Mouse (Mus musculus) liver, adult (tissue): Measurements from ENCODE around the gene Phf1.

Source experiments
- GATA4 ChIP-seq: IDR thresholded peaks from 2 replicates; pipeline ENCODE4 v1.6.1; 2014; ENCODE audit warnings: mild to moderate bottlenecking, low read length; ENCODE audit not compliant: insufficient replicate concordance

The Phf1 gene

GRCm38 (mm10) chr17:26959815-26960214 lies 27.0 kb downstream of the Phf1 start:
- TF ChIP-seq GATA4 = no peak

DNA sequence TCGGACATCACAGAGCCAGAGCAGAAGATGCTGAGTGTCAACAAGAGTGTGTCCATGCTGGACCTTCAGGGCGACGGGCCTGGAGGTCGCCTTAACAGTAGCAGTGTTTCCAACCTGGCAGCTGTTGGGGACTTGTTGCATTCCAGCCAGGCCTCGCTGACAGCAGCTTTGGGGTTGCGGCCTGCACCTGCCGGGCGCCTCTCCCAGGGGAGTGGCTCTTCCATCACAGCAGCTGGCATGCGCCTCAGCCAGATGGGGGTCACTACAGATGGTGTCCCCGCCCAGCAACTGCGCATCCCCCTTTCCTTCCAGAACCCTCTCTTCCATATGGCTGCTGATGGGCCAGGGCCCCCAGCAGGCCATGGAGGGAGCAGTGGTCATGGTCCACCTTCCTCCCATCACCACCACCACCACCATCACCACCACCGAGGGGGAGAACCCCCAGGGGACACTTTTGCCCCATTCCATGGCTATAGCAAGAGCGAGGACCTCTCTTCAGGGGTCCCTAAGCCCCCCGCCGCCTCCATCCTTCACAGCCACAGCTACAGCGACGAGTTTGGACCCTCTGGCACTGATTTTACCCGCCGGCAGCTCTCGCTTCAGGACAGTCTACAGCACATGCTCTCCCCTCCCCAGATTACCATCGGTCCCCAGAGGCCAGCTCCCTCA lies 28.9 kb downstream of the Phf1 start:
- TF ChIP-seq GATA4 = no peak

- no peak for TF ChIP-seq GATA4
Measured at GRCm38 (mm10) chr17:26966993-26967392, 34.1 kb downstream of the Phf1 start.

DNA sequence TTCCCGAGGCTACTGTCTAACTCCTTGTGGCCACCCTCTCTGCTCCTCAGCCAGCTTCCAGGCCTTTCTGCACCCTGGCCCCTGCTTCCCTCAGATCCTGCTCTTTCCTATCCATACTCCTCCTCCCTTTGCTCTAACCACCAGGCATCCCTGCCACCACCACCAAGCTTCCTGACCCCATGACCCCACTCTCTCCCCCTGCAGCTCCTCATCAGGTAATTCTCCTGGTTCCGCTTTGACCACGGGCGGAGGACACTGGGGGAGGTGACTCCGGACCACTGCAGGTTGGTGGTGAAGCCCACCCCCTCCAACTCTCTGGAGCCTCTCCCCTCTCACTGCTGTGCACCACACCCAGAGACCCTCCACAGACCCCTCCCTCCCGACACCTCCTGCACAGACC lies 34.6 kb downstream of the Phf1 start:
- no peak for TF ChIP-seq GATA4

GRCm38 (mm10) chr17:26968200-26968611 lies 35.4 kb downstream of the Phf1 start:
- TF ChIP-seq GATA4 = no peak

DNA sequence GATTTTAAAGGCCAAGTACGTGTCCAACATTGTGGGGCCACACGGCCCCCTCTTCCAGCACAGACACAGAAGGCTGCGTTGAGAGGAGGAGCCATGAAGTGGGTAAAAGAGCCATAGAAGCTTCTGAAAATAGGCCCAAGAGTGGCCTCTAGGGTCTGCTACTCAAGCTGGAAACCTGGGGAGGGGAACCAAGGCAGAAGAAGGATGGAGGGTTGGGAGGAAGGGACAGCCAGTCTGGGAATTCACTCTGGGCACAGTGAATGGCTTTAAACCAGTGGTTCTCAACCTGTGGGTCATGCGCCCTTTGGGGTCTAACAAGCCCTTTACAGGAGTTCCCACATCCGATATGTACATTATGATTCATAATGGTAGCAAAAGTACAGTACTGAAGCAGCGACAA lies 36.4 kb downstream of the Phf1 start:
- TF ChIP-seq GATA4 = no peak

DNA sequence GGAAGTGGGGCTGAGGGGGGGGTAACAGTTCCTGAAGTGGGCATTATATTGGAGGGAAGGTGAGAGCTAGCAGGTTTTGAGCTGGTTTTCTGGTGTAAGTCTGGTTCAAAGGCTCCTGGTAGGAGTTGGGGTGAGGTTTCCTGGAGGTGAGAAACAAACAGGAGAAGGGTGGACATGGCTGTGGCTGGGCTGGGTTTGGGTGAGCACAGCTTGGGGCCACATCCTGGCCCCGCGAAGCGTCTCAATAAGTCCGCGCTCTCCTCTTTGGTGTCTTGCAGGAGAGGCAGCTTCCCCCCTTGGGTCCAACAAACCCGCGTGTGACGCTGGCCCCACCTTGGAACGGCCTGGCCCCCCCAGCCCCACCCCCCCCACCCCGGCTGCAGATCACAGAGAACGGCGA lies 37.4 kb downstream of the Phf1 start:
- no peak for TF ChIP-seq GATA4

GRCm38 (mm10) chr17:26971247-26971905 lies 38.5 kb downstream of the Phf1 start:
- TF ChIP-seq GATA4 = no peak

GRCm38 (mm10) chr17:26972107-26972506 lies 39.3 kb downstream of the Phf1 start:
- TF ChIP-seq GATA4 = no peak

- no peak; the same call in 1 of the 2 replicates for TF ChIP-seq GATA4
Measured at GRCm38 (mm10) chr17:26972703-26973574, 40.1 kb downstream of the Phf1 start, which contains the start of gene Zbtb9. TSS of gene Zbtb9 (plus strand) at chr17:26973167.

GRCm38 (mm10) chr17:26974547-26974946 lies 41.7 kb downstream of the Phf1 start:
- TF ChIP-seq GATA4 = no peak

DNA sequence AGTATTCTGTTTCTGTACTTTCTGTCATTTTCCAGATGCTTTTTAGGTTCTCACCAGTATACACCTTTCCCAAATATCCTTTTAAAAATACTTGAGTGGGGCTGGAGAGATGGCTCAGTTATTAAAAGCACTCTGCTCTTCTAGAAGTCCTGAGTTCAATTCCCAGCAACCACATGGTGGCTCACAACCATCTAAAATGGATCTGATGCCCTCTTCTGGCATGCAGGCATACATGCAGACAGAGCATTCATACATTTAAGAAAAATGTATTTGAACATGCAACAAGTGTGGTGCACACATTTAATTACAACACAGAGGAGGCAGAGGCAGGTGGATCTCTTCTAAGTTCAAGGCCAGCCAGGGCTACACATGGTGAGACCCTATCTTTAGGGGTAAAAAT lies 42.6 kb downstream of the Phf1 start:
- TF ChIP-seq GATA4 = no peak

- no peak for TF ChIP-seq GATA4
Measured at GRCm38 (mm10) chr17:26979426-26979825, 46.6 kb downstream of the Phf1 start.

DNA sequence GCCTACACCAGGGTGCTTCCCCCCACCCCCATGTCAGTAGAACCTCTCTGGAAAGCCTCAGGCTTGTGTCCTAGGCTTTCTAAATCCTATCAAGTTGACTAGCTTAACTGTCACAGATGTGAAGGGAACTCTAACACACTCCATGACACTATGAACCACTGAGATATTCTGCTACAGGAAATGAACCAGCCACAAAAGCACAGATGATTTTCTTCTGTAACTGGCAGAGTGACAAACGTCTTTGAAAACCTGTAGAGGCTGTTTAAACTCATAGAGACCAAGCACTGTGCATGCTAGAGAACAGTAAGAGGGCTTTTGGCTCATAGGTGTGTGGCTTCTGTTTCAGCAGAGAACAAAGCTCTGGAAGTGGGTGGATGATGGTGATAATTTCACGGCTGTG lies 48.2 kb downstream of the Phf1 start:
- no peak for TF ChIP-seq GATA4

- TF ChIP-seq GATA4 = no peak
Measured at GRCm38 (mm10) chr17:26983382-26983781, 50.5 kb downstream of the Phf1 start.
